Mouse (Mus musculus): ENCODE results near the gene Fads6. TPM values are rescaled to one million over a fixed set of nuclear protein-coding genes. Genes with fewer than 3 reads are reported as not detected.

Gene Fads6
- total and polyA plus RNA-seq, 3 experiments = 0.30 to 8.5 (median 0.63) TPM

DNA sequence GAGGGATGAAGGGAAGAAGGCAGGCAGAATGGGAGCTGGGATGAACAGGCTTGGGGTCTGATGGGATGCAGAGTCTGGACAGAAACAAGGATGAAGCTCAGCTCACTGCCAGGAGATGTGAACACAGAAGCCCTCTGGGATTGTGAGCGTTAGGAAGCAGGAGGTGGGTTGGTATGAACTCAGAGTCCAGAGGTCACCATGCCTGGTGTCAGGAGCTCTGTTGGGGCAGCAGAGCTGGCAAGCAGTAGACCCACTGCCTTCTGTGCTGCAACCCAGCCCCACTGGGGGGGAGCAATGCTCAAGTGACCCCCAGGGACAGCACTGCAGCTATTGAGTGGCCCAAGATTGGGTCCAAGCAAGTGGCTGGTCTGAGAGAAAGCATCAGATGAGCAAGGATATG lies 40.4 kb upstream of the Fads6 start:
- in situ Hi-C loops (cut with MboI; ENCODE audit: low pct_ligation_motif_present, low pct_unique_long_range_greater_than_20kb, low sequenced_read_pairs) (no loop called here), dilution Hi-C loops (cut with MboI; ENCODE audit: extremely low pct_ligation_motif_present, extremely low pct_unique_long_range_greater_than_20kb, low sequenced_read_pairs) (no loop called here)
- TF ChIP-seq RCOR1 (conservative IDR thresholded peaks at IDR 0.05; ENCODE audit: low read depth, low read length) = no peak
- TF ChIP-seq RAD21 (IDR thresholded peaks at IDR 0.05; ENCODE audit: low read depth, low read length) = no peak
- TF ChIP-seq ZMIZ1 (IDR thresholded peaks at IDR 0.05; ENCODE audit: low read depth, low read length) = no peak
- no peak for TF ChIP-seq POLR2A (IDR thresholded peaks at IDR 0.05; ENCODE audit: low read depth, low read length)
- no peak for TF ChIP-seq TBP (conservative IDR thresholded peaks at IDR 0.05; ENCODE audit: low read depth, low read length)
- TF ChIP-seq MAX (IDR thresholded peaks at IDR 0.05; ENCODE audit: low read length) = no peak
- no peak for TF ChIP-seq NELFE (IDR thresholded peaks at IDR 0.05; ENCODE audit: low read depth, low read length)
- no peak for TF ChIP-seq UBTF (IDR thresholded peaks at IDR 0.05; ENCODE audit: low read depth, low read length)
- no peak for TF ChIP-seq EP300 (IDR thresholded peaks at IDR 0.05; ENCODE audit: low read length)
- TF ChIP-seq NRF1 (IDR thresholded peaks at IDR 0.05; ENCODE audit: low read depth, low read length) = no peak
- no peak for TF ChIP-seq CTCF (conservative IDR thresholded peaks at IDR 0.05 in 1 of 2, IDR thresholded peaks at IDR 0.05 in 1 of 2; ENCODE audit: low read depth in 2 of 2, low read length in 2 of 2)

GRCm38 (mm10) chr11:115337350-115337749 lies 39.9 kb upstream of the Fads6 start:
- H3K79me2 ChIP-seq (replicated peaks; ENCODE audit: control insufficient read depth, extremely low read depth, insufficient read depth, poor library complexity, severe bottlenecking) = no peaks in the 10 kb centered on the region
- H3K36me3 ChIP-seq (replicated peaks in 1 of 2; ENCODE audit: control insufficient read depth in 1 of 2, insufficient read depth in 1 of 2, low read length in 1 of 2) = no peaks in the 10 kb centered on the region
- dilution Hi-C loops (cut with MboI; ENCODE audit: extremely low pct_ligation_motif_present, extremely low pct_unique_long_range_greater_than_20kb, low sequenced_read_pairs) (no loop called here), in situ Hi-C loops (cut with MboI; ENCODE audit: low pct_ligation_motif_present, low pct_unique_long_range_greater_than_20kb, low sequenced_read_pairs) (no loop called here)
- DNase-seq (ENCODE audit: extremely low read depth) = no peak
- peaks cover 96% of the 10 kb centered on the region for H3K27me3 ChIP-seq (replicated peaks)
- H3K4me1 ChIP-seq (ENCODE audit: control insufficient read depth in 1 of 2, insufficient read depth in 2 of 2) = no peaks in the 10 kb centered on the region
- no peak overlapping the region for H3K9ac ChIP-seq (ENCODE audit: insufficient read depth, low read depth)
- H3K4me2 ChIP-seq (ENCODE audit: insufficient read depth, low read depth, poor library complexity, severe bottlenecking) = no peak overlapping the region
- peaks cover 4% of the 10 kb centered on the region for H3K9me3 ChIP-seq (replicated peaks; ENCODE audit: low read length)
- no peak overlapping the region for H3K27ac ChIP-seq (ENCODE audit: insufficient read depth, low read depth)
- H3K4me3 ChIP-seq (replicated peaks in 1 of 3; ENCODE audit: low read depth in 2 of 3, low read length in 2 of 3, poor library complexity in 1 of 3) = no peak overlapping the region
- TF ChIP-seq NRF1 (IDR thresholded peaks at IDR 0.05; ENCODE audit: low read depth, low read length) (no peak), SMC3 (IDR thresholded peaks at IDR 0.05; ENCODE audit: low read depth, low read length) (no peak), E2F4 (IDR thresholded peaks at IDR 0.05; ENCODE audit: insufficient replicate concordance, low read depth, low read length) (no peak), MEF2A (IDR thresholded peaks at IDR 0.05; ENCODE audit: borderline replicate concordance, low read depth, low read length) (no peak), UBTF (IDR thresholded peaks at IDR 0.05; ENCODE audit: low read depth, low read length) (no peak), POLR2AphosphoS2 (IDR thresholded peaks at IDR 0.05; ENCODE audit: low read depth, low read length) (no peak), ZMIZ1 (IDR thresholded peaks at IDR 0.05; ENCODE audit: low read depth, low read length) (no peak), RCOR1 (conservative IDR thresholded peaks at IDR 0.05; ENCODE audit: low read depth, low read length) (no peak), GABPA (IDR thresholded peaks at IDR 0.05; ENCODE audit: insufficient replicate concordance, low read depth, low read length) (no peak), ZC3H11A (IDR thresholded peaks at IDR 0.05; ENCODE audit: low read depth, low read length) (no peak), ZNF384 (IDR thresholded peaks at IDR 0.05; ENCODE audit: low read depth, low read length) (no peak), MYC (IDR thresholded peaks at IDR 0.05; ENCODE audit: low read depth, low read length) (no peak), CTCF (conservative IDR thresholded peaks at IDR 0.05 in 1 of 2, IDR thresholded peaks at IDR 0.05 in 1 of 2; ENCODE audit: low read depth in 2 of 2, low read length in 2 of 2) (no peak), KAT2A (IDR thresholded peaks at IDR 0.05; ENCODE audit: insufficient replicate concordance, low read length) (no peak), ELF1 (IDR thresholded peaks at IDR 0.05; ENCODE audit: low read depth, low read length) (no peak), TBP (conservative IDR thresholded peaks at IDR 0.05; ENCODE audit: low read depth, low read length) (no peak), MAX (IDR thresholded peaks at IDR 0.05; ENCODE audit: low read length) (no peak), ZKSCAN1 (IDR thresholded peaks at IDR 0.05; ENCODE audit: borderline replicate concordance, low read depth, low read length) (no peak), SIN3A (IDR thresholded peaks at IDR 0.05; ENCODE audit: low read length) (no peak), MXI1 (IDR thresholded peaks at IDR 0.05; ENCODE audit: low read depth, low read length) (no peak)

More for the DNA sequence above, 40.4 kb upstream of the Fads6 start:
- Histone ChIP-seq H3K36me3 (replicated peaks in 1 of 2; ENCODE audit: control insufficient read depth in 1 of 2, insufficient read depth in 1 of 2, low read length in 1 of 2) (no peaks in the 10 kb centered on the region), H3K4me3 (replicated peaks in 1 of 3; ENCODE audit: low read depth in 2 of 3, low read length in 2 of 3, poor library complexity in 1 of 3) (no peak overlapping the region), H3K27me3 (replicated peaks) (peaks cover 96% of the 10 kb centered on the region), H3K4me1 (ENCODE audit: control insufficient read depth in 1 of 2, insufficient read depth in 2 of 2) (no peaks in the 10 kb centered on the region), H3K9me3 (replicated peaks; ENCODE audit: low read length) (peaks cover 4% of the 10 kb centered on the region), H3K27ac (ENCODE audit: insufficient read depth, low read depth) (no peak overlapping the region), H3K79me2 (replicated peaks; ENCODE audit: control insufficient read depth, extremely low read depth, insufficient read depth, poor library complexity, severe bottlenecking) (no peaks in the 10 kb centered on the region), H3K9ac (ENCODE audit: insufficient read depth, low read depth) (no peak overlapping the region), H3K4me2 (ENCODE audit: insufficient read depth, low read depth, poor library complexity, severe bottlenecking) (no peak overlapping the region)
- DNase-seq (ENCODE audit: extremely low read depth) = no peak
